Mouse (Mus musculus) brain, embryonic 14.5 days (tissue): ENCODE data around the gene Mtmr4. TPM values are rescaled to one million over a fixed set of nuclear protein-coding genes. Genes with fewer than 3 reads are reported as not detected.

Experiments used
- DNase-seq: peaks from one replicate; pipeline ENCODE4 v3.0.0-alpha.2; 2011; ENCODE audit warnings: low read depth
- CTCF ChIP-seq: fragments of 200-500 bp; IDR thresholded peaks from 2 replicates; pipeline ENCODE4 v1.5.1; 2012; ENCODE audit warnings: inconsistent platforms, mild to moderate bottlenecking, moderate library complexity, borderline replicate concordance; ENCODE audit not compliant: insufficient read depth, insufficient read length; ENCODE audit errors: extremely low read depth
- POLR2A ChIP-seq: fragments of 200-500 bp; IDR thresholded peaks from 2 replicates; pipeline ENCODE4 v1.6.1; 2012; ENCODE audit warnings: mild to moderate bottlenecking, inconsistent platforms, borderline replicate concordance; ENCODE audit not compliant: poor library complexity, insufficient read depth, insufficient read length, severe bottlenecking; ENCODE audit errors: extremely low read depth
- polyA plus RNA-seq: library from polyadenylated mRNA; depleted of rRNA; stranded (reverse); fragments of >200 nt; gene quantifications from 2 replicates; pipeline ENCODE4 v1.2.3, GENCODE M21; 2012; rRNA removed

Gene Mtmr4
- 72.7 and 80.3 TPM in 2 replicates for polyA plus RNA-seq

DNA sequence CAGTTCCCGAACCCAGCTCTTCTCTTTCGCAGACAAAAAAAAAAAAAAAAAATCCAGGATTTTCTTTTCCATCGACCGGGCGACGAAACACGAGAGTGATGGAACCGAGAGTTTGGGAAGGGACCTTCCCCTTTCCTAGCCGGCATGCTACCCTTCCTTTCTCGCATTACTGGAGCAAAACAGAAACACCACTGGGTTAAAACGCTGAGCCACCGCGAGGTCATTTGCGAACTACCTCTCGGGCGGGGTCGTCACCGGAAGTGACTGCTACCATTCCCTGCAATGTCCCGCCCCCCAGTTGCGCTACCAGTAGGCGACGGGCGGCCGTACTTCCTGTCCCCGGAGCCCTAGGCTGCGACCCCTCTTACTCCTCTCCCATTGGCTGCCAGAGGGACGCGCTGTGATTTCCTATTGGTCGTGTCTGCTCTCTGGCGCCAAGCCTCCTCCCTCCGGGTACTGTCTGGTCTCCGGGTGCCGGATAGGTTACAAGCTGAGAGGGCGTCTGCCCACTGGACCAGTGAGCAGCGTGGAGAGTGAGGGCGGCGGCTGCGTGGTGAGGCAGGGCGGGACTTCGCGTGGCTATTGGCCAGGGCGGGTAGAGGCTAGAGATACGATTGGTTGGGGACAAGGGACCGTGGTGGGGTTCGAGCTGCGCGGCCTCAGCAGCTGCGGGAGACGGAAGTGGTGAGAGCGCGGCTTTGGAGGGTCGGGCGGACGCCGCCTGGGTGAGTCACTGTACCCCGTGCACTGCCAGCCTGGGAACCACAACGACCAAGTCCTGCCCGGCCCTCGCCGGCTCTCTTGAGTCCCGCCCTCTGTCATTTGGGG lies at the start of gene Mtmr4:
Mtmr4 (plus strand) TSS at position 637 of the 828 bp plus-strand sequence.
- TF ChIP-seq POLR2A (peak; percentile 66; the same call in 1 of the 2 replicates), CTCF (no peak)
- peak; percentile 100 for DNase-seq

DNA sequence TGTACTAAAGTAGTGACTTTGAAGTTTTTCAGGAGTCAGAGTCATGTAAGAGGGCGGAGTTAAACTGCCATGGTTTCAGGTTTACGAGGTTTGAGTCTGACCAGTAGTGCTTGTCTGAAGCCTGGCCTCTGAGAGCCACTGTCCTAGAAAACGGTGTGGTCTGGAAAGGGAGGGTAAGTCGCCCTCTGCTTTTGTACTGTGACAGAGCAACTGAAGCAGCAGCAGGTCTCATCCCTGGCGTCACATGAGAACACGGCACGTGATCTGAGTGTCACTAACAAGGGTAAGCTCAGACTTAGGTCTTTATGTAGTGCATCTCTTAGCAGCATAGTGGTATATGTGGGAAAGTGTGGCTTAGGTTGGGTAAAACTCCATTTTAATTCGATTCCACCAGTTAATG lies 49.7 kb upstream of the Mtmr4 start:
- no peak for TF ChIP-seq CTCF
- TF ChIP-seq POLR2A: no peak
- no peak for DNase-seq

- TF ChIP-seq POLR2A: no peak
- TF ChIP-seq CTCF: no peak
- peak; percentile 6 for DNase-seq
Measured at GRCm38 (mm10) chr11:87542906-87543305, 49.1 kb upstream of the Mtmr4 start.

- TF ChIP-seq CTCF (no peak), POLR2A (no peak)
- DNase-seq: no peak
Measured at GRCm38 (mm10) chr11:87553342-87553741, 38.6 kb upstream of the Mtmr4 start.

DNA sequence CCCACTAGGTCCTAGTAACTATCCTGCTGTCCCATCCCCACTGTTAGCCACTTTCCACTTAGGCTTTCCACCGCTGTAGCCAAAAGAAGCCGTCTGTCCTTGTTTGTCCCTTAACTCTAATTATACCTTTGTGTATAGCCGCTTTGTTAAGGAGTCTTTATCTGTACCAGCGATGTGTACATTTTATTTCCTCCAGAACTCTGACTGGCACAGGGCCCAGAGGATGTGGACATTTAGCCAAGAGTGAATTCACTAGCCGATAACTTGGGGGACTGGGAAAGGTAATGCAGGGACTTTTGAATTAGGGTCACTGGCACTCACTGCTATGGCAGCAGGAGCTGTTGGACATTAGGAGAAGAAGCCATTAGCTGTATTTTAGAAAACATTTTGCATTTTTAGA lies 37.6 kb upstream of the Mtmr4 start:
- TF ChIP-seq POLR2A (no peak), CTCF (no peak)

GRCm38 (mm10) chr11:87555106-87555703 lies 36.8 kb upstream of the Mtmr4 start:
- TF ChIP-seq CTCF (no peak), POLR2A (no peak)
- peak; percentile 18 for DNase-seq

More for the DNA sequence above, 37.6 kb upstream of the Mtmr4 start:
- peak; percentile 23 for DNase-seq

- no peak for TF ChIP-seq CTCF
- TF ChIP-seq POLR2A: no peak
- no peak for DNase-seq
Measured at GRCm38 (mm10) chr11:87561208-87561607, 30.8 kb upstream of the Mtmr4 start.

DNA sequence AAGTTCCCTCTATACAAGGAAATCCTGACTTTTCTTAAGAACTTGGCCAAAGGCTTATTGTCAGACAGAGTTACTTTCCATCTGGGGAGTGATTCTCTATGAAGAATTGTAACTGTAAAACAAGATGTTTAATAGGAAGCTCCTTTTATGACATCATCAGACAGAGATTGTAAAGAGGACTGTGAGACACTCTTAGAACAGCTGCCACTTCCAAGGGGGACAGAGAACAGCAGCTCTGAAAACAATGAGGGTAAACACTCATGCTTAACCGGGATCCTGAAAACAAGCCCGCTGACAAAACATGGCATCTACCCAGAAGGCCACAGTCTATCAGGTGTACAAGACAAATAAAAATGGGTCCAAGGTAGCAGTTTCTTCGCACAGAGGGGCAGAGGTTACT lies 25.5 kb upstream of the Mtmr4 start, which contains the start of gene Gm11492:
Gm11492 (plus strand) TSS at position 153 of the 400 bp plus-strand sequence.
- TF ChIP-seq CTCF (no peak), POLR2A (no peak)
- no peak for DNase-seq

DNA sequence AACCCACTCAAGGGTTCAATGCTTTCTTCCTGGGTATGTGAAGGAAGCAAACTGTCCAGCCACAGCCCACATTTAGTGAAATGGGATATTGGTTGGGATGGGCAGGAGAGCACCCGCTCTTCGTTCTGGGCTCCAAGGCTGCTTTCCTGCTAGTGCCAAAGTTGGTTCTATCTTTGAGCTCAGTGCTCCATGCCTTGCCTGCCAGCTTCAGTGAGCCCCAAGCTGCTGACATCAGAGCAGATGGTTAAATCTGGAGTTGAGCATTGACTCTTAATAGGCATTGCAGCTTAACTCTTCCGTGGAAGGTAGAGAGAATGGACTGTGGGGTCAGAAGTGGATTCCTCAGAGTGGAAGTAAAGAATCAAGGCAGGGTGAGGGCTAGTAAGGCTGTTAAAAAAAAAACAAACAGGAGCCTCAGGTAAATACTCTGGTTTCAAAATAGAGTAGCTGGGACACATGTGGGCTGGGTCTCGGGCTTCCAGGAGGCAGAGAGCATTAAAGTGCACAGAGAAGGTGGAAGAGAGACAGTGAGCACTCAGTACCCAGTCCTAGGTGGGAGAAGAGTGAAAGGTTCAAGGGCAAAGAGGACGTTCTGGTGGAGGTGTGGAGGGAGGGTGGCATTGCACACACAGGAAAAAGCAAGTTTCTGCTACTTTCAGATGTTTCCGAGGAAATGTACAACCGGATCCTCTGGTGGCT lies 23.6 kb upstream of the Mtmr4 start, which contains the start of gene Sept4:
Sept4 (plus strand) TSS at position 649 of the 699 bp plus-strand sequence.
- no peak for TF ChIP-seq POLR2A
- TF ChIP-seq CTCF: no peak
- DNase-seq: no peak

- TF ChIP-seq CTCF (no peak), POLR2A (no peak)
- no peak for DNase-seq
Measured at GRCm38 (mm10) chr11:87570743-87571142, 21.2 kb upstream of the Mtmr4 start.

- no peak for TF ChIP-seq POLR2A
- no peak for TF ChIP-seq CTCF
- no peak for DNase-seq
Measured at GRCm38 (mm10) chr11:87571361-87571950, 20.5 kb upstream of the Mtmr4 start.
